Mouse (Mus musculus) embryonic facial prominence, embryonic 10.5 days (tissue): Measurements from ENCODE around the gene Prr14l. TPM values are rescaled to one million over a fixed set of nuclear protein-coding genes. Genes with fewer than 3 reads are reported as not detected.
"Not testable (repeated sequence)": the region's sequence is repeated elsewhere in the genome, so short reads cannot be mapped to it uniquely, and the experiment has no call there.

Source experiments
- DNase-seq: peaks from one replicate; pipeline ENCODE4 v3.0.0-alpha.2; 2017; ENCODE audit warnings: low spot score
- H3K27ac ChIP-seq: fragments of 300-500 bp; sonication (generic); replicated peaks from 2 replicates; pipeline ENCODE4 v1.5.1; 2016; ENCODE audit warnings: mild to moderate bottlenecking
- H3K27me3 ChIP-seq: fragments of 300-500 bp; sonication (generic); replicated peaks from 2 replicates; pipeline ENCODE4 v1.6.1; 2016; ENCODE audit warnings: low read depth, mild to moderate bottlenecking; ENCODE audit not compliant: poor library complexity, severe bottlenecking
- H3K36me3 ChIP-seq: fragments of 300-500 bp; sonication (generic); replicated peaks from 2 replicates; pipeline ENCODE4 v1.6.1; 2016; ENCODE audit warnings: mild to moderate bottlenecking, moderate library complexity
- H3K4me1 ChIP-seq: fragments of 300-500 bp; sonication (generic); 2 replicates; pipeline ENCODE4 v1.6.1; 2016
- H3K4me3 ChIP-seq: fragments of 300-500 bp; sonication (generic); 2 replicates; pipeline ENCODE4 v1.5.1; 2016; ENCODE audit warnings: mild to moderate bottlenecking, moderate library complexity
- H3K9me3 ChIP-seq: fragments of 300-500 bp; sonication (generic); 2 replicates; pipeline ENCODE4 v1.6.1; 2016; ENCODE audit warnings: mild to moderate bottlenecking
- WGBS: fragments of 180-500 bp; shearing (Covaris S2); methylation state at CpG from one replicate; pipeline ENCODE4 v1.1.7; 2016; 5-methylcytosine and 5-hydroxymethylcytosine counted together
- polyA plus RNA-seq: library from polyadenylated mRNA; unstranded; fragments of >200 nt; fragmentation: Nextera tagmentation; extraction: Ambion mirVana; gene quantifications from 2 replicates; pipeline ENCODE4 v1.2.1, GENCODE M21; 2016

Gene Prr14l
- polyA plus RNA-seq = 17.6 and 19.7 TPM in 2 replicates

DNA sequence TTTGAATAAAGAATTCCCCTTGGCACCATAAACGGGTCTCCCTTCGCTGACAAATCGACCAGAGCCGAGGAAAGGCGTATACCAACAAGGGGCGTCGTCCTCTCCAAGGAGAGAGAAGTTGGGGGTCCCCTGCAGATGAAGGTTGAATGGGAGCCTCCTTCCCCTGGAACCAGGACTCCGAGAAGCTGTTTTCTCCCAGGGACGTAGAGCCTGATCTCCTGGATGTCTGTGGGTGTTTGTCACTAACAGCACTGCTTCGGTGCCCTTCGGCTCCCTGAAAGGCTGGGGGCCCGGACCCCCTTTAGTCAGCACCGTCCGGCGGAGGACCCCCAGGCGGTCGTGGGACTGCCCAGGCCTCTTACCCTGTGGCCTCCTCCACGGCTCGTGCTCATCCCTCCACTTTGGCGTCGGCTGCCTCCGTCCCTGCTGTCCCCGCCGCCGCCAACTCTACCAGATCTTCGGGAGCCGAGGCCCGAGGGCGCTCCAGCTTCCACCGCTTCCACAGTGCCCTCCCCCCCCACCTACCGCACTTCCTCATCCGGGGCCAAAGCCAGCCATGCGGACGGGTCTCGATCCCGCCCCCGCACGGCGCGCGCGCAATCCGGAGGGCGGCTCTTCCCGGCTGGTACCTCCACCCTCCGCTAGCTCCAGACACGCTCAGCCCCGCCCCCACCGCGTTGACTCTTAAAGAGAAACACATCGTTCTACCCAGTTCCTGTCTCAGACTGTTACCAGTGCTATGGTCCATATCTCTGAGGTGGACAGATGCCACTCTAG lies at the start of gene Prr14l:
Gene Prr14l, minus strand, starts transcription at position 526 of the 777 bp plus-strand sequence.
- peaks cover 25% of the 10 kb centered on the region for H3K36me3 ChIP-seq
- peak; percentile 99 for DNase-seq
- peaks cover 26% of the 10 kb centered on the region for H3K4me1 ChIP-seq
- H3K27ac ChIP-seq = peak within 1 kb of the TSS; percentile 94
- H3K4me3 ChIP-seq = peak within 1 kb of the TSS; percentile 93
- no peaks in the 10 kb centered on the region for H3K27me3 ChIP-seq
- H3K9me3 ChIP-seq = no peaks in the 10 kb centered on the region
- WGBS = under 1% methylated on average over 51 of the region's 51 CpGs

DNA sequence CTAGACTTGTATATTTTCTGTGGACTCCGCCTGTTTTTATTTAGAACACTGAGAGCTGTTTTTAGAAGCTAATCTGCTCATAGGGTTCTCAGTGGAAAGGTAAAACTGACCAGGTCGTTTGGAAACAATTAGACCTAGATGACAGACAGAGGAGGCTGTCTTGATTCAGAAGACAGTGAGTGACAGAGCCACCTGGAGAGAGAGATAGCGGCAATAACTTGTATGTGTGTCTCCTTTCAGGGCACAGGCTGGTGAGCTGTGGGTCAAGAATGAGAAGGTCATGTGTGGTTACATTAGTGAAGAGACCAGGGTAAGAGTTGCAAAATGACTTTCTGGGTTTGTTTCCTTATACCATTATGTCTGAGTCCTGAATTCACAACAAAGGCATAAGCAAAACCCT lies 32.7 kb upstream of the Prr14l start:
- no peak for DNase-seq
- H3K4me3 ChIP-seq = no peak overlapping the region
- 74% methylated on average over 3 of the region's 3 CpGs for WGBS
- no peaks in the 10 kb centered on the region for H3K4me1 ChIP-seq
- no peaks in the 10 kb centered on the region for H3K27me3 ChIP-seq
- no peaks in the 10 kb centered on the region for H3K9me3 ChIP-seq
- peaks cover 96% of the 10 kb centered on the region for H3K36me3 ChIP-seq
- no peak overlapping the region for H3K27ac ChIP-seq

DNA sequence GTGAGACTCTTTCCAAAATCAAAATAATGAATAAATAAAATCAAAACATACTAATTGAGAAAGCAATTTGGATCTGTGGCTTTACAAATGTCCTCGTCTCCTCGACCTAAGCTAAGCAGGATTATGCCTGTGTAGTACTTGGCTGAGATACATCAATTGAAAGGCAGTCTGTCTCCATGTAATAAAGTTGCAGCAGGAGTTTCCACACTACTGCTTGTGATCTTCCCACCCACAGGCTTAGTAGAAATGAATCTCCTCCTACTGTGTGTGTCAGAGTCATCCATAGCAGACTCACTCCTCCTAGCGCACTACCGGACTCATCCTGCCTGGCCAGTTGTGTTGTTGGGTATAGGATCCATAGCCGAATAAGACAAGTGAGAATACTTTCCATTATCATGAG lies 18.3 kb upstream of the Prr14l start:
- Histone ChIP-seq H3K27me3 (no peaks in the 10 kb centered on the region), H3K4me1 (no peaks in the 10 kb centered on the region), H3K9me3 (no peaks in the 10 kb centered on the region), H3K27ac (no peak overlapping the region), H3K36me3 (peaks cover 92% of the 10 kb centered on the region), H3K4me3 (no peak overlapping the region)
- 92% methylated on average over 5 of the region's 5 CpGs for WGBS
- no peak for DNase-seq

DNA sequence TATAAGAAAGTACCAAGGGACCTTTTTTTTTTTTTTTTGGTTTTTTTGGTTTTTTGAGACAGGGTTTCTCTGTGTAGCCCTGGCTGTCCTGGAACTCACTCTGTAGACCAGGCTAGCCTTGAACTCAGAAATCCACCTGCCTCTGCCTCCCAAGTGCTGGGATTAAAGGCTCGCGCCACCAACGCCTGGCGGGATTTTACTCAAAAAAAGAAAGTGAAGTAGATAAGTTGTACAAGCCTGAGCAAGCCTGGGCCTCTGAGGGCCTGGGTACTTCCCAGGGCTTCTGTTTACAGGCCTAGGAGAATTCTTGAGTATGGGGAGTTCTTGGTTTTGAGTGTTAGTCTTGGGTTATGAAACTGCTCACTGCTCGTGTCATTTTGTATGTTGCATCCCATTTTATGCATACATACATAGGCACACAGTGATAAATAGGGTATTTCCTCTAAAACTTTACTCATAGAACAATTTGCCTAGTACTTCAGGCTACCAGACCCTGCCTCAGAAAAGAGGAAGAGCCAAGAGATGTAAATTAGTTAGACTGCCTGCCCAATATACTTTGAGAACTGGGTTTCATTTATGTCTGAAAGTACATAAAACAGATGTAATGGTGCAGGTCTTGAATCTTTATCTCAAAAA lies 15.5 kb upstream of the Prr14l start:
- no peak overlapping the region for H3K4me3 ChIP-seq
- H3K27ac ChIP-seq = no peak overlapping the region
- no peaks in the 10 kb centered on the region for H3K9me3 ChIP-seq
- DNase-seq = no peak
- no peaks in the 10 kb centered on the region for H3K27me3 ChIP-seq
- H3K36me3 ChIP-seq = peaks cover 83% of the 10 kb centered on the region
- peaks cover 3% of the 10 kb centered on the region for H3K4me1 ChIP-seq
- 94% methylated on average over 5 of the region's 5 CpGs for WGBS

DNA sequence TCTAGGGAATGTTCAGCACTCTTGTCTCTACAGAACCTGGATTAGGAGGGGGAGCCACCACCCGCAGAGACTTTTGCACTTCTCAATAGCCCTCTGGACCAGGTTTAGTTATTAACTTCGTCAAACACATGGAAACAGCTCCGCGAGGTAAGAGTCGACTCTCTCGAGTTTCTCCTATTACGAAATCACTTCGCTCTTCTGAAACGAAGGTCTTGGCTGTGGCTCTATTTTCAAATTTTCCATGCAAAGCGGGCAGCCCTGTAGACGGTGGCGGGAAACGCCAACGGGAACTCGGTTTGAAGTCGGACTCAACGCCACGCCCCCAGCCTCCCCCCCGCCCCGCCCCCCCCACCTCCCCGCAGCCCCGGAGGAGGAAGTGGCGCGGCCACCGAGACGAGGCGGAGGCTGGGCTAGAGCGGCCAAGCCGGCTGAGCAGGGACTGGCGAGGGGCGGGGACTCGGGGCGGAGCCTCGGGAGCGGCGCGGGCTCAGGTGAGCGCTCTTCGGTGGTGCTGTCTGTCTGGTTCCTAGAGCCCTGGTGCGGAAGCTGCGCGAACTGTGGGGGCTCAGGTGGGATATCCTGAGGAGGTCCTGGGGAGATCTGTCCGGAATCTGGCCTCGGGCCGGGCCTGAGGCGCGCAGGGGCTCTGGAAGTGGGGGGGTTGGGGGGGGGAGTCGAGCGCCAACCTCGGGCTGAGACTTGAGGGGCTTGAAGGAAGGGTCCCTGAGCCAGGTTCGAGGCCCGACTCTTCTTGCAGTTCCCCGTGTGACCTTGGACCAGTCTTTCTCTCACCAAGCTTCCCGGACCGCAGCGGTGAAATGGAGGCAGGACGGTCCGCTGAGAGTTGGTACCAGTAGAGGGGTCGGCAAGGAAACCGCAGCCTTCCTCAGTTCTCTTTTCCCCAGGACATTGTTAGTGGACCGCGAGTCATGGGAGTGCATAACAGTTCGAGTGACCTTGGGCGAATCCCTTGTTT lies 9.5 kb upstream of the Prr14l start, which contains the start of gene Depdc5:
Gene Depdc5, plus strand, starts transcription at position 449 of the 976 bp plus-strand sequence.
- Histone ChIP-seq H3K27ac (peak within 1 kb of the TSS; percentile 90), H3K4me1 (peaks cover 10% of the 10 kb centered on the region), H3K4me3 (peak within 1 kb of the TSS; percentile 89)

DNA sequence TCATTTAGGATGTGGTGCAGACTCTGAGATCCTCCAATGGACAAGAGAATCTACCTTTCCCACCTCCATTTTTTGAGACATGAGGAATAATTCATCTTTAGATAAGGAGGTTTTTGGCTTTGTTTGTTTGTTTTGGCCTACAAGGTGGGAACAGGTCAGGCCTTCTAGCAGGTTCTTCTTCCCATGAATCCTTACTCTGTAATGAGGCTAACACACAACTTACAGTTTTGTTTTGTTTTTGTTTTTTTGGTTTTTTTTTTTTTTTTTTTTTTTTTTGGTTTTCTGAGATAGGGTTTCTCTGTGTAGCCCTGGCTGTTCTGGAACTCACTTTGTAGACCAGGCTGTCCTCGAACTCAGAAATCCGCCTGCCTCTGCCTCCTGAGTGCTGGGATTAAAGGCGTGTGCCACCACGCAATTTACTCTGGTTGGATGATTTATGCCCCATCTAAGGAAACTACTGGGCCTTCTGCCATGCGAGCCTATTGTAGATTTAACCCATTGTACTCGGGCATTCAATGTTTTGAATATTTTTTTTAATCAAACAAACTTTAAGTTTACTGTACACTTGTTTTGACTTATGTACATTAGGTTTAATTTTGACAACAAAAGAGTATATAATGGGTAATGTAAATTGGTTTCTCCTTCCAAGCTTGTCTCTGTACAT lies 8.5 kb upstream of the Prr14l start:
- Histone ChIP-seq H3K4me3 (peak overlapping the region; percentile 89), H3K4me1 (peaks cover 10% of the 10 kb centered on the region), H3K9me3 (no peaks in the 10 kb centered on the region), H3K27ac (peak overlapping the region; percentile 90; the same call in 1 of the 2 replicates), H3K27me3 (no peaks in the 10 kb centered on the region), H3K36me3 (peaks cover 21% of the 10 kb centered on the region)
- WGBS = 86% methylated on average over 6 of the region's 6 CpGs
- no peak for DNase-seq

More for the DNA sequence above, 9.5 kb upstream of the Prr14l start, which contains the start of gene Depdc5:
- under 1% methylated on average over 64 of the region's 64 CpGs for WGBS
- Histone ChIP-seq H3K9me3 (no peaks in the 10 kb centered on the region), H3K27me3 (no peaks in the 10 kb centered on the region), H3K36me3 (peaks cover 31% of the 10 kb centered on the region)
- DNase-seq = peak; percentile 97

DNA sequence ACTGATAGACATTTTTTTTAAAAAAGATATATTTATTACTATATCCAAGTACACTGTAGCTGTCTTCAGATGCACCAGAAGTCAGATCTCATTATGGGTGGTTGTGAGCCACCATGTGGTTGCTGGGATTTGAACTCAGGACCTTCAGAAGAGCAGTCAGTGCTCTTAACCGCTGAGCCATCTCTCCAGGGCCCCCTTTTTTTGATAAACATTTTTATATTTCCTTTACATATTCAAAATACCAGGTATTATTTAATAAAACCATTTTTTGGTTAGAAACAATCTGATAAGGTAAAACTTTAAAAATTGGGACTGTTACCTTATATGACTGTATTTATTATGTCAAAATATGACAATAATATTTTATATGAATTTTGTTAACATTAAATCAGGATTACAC lies 7.0 kb upstream of the Prr14l start:
- H3K36me3 ChIP-seq = peaks cover 7% of the 10 kb centered on the region; the same call in 1 of the 2 replicates
- 93% methylated on average over 1 of the region's 1 CpGs for WGBS
- H3K27me3 ChIP-seq = no peaks in the 10 kb centered on the region
- H3K27ac ChIP-seq = no peak overlapping the region
- H3K9me3 ChIP-seq = no peaks in the 10 kb centered on the region
- no peak for DNase-seq
- H3K4me3 ChIP-seq = no peak overlapping the region
- peaks cover 12% of the 10 kb centered on the region for H3K4me1 ChIP-seq

DNA sequence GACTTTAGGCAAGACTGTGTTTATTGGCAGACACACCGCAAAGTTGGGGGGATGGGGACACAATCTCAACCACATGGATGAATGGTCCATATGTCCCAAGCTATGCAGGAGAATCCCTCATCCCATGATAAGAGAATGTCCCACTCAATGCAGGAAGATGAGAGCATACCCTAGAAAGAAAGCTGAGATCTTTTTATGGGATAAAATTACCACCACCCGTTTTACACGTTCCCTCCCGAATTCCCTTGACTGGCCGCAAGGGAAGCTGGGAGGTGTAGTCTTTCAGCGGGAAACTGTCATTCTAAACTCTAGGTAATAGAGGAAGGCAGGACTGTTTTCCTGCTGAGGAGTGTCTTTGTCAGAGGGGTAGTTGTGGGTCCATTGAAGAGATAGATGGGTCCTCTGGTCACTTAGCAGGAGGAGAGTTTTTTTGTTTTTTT lies 3.7 kb upstream of the Prr14l start:
- Histone ChIP-seq H3K9me3 (no peaks in the 10 kb centered on the region), H3K27ac (peak overlapping the region; percentile 88), H3K27me3 (no peaks in the 10 kb centered on the region), H3K36me3 (no peaks in the 10 kb centered on the region), H3K4me1 (peaks cover 12% of the 10 kb centered on the region), H3K4me3 (peak overlapping the region; percentile 59)
- DNase-seq = peak; percentile 60
- 6% methylated on average over 6 of the region's 6 CpGs for WGBS

DNA sequence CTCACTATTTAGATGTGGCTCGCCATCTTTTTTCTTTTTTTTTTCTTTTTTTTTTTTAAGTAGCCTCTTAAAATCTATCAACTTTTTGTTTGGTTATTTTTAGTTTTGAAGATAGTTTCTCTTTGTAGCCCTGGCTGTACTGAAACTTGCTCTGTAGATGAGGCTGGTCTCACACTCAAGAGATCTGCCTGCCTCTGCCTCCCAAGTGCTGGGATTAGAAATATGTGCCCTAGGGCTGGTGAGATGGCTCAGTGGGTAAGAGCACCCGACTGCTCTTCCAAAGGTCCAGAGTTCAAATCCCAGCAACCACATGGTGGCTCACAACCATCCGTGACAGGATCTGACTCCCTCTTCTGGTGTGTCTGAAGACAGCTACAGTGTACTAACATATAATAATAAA lies 1.2 kb upstream of the Prr14l start:
- DNase-seq, H3K9me3 ChIP-seq, H3K27me3 ChIP-seq, H3K4me3 ChIP-seq, H3K27ac ChIP-seq: not testable (repeated sequence)
- WGBS = 90% methylated on average over 3 of the region's 3 CpGs
- H3K36me3 ChIP-seq = peaks cover 18% of the 10 kb centered on the region
- H3K4me1 ChIP-seq = peaks cover 26% of the 10 kb centered on the region

DNA sequence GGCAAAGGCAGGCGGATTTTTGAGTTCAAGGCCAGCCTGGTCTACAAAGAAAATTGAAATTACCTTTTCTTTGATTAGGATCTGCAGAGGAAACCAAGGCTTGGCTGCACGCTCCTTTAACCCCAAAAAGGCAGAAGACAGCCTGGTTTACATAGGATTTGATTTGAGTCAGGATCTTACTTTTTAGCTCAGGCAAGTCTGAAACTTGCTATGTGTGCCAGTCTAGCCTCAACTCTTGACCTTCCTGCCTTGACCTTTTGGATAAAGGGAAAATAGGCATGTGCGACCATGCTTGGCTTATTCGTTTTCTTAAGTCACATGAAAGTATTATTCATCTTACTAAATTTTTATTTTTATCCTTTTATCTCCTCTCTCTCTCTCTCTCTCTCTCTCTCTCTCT lies 762 bp upstream of the Prr14l start:
- Histone ChIP-seq H3K4me3 (peak overlapping the region; percentile 93), H3K9me3 (no peaks in the 10 kb centered on the region), H3K27me3 (no peaks in the 10 kb centered on the region), H3K36me3 (peaks cover 20% of the 10 kb centered on the region), H3K4me1 (peaks cover 26% of the 10 kb centered on the region), H3K27ac (peak overlapping the region; percentile 94)
- WGBS = 87% methylated on average over 4 of the region's 4 CpGs
- DNase-seq = no peak

DNA sequence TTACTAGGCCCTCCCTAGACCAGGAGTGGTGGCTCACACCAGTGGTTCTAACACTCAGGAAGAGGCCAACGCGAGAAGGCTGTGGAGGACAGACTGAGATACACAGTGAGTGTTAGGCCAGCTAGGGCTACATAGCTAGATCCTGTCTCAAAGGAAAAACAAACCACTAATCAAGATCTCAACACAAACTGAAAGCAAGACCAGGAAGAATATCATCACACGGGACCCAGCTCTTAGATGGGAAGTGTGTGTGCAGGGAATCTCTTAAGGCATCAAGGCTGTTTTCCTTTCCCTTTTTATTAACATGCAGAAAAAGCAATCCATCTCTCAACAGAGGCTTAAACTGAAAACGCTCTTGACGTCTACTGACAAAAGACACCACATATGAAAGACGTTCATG lies 2.0 kb downstream of the Prr14l start:
- H3K4me3 ChIP-seq = peak overlapping the region; percentile 93
- WGBS = 69% methylated on average over 6 of the region's 6 CpGs

More for the DNA sequence above, 2.0 kb downstream of the Prr14l start:
- Histone ChIP-seq H3K36me3 (peaks cover 41% of the 10 kb centered on the region), H3K27me3 (no peaks in the 10 kb centered on the region), H3K9me3 (no peaks in the 10 kb centered on the region), H3K27ac (no peak overlapping the region), H3K4me1 (peaks cover 24% of the 10 kb centered on the region)
- no peak for DNase-seq
